Mouse (Mus musculus): Measurements from ENCODE around the gene Hnrnpa3. TPM values are rescaled to one million over a fixed set of nuclear protein-coding genes. Genes with fewer than 3 reads are reported as not detected.
A peak's percentile ranks its signal among the peaks of the same experiment; 100 is the strongest.

Gene Hnrnpa3
- total and polyA plus RNA-seq, 3 experiments = 215 to 576 (median 509) TPM

- no peak for TF ChIP-seq POLR2AphosphoS5 (IDR thresholded peaks at IDR 0.05; ENCODE audit: insufficient replicate concordance, low read depth, low read length)
- TF ChIP-seq TAL1 (conservative IDR thresholded peaks at IDR 0.05; ENCODE audit: low read depth, low read length) = no peak
- TF ChIP-seq GATA1 (IDR thresholded peaks at IDR 0.05; ENCODE audit: borderline replicate concordance, low read length) = no peak
- no peak for TF ChIP-seq GATA2 (IDR thresholded peaks at IDR 0.05; ENCODE audit: borderline replicate concordance, low read depth, low read length)
- TF ChIP-seq CTCF (IDR thresholded peaks at IDR 0.05; ENCODE audit: low read depth, low read length) = no peak
- Histone ChIP-seq H3K36me3 (replicated peaks) (peaks cover 74% of the 10 kb centered on the region), H3K4me3 (ENCODE audit: low read depth, low read length) (no peak overlapping the region), H3K27me3 (ENCODE audit: insufficient read depth, low read length) (no peaks in the 10 kb centered on the region), H3K4me1 (ENCODE audit: insufficient read depth, low read depth, low read length) (peaks cover 41% of the 10 kb centered on the region), H3K9me3 (replicated peaks) (no peaks in the 10 kb centered on the region)
- ATAC-seq (ENCODE audit: extremely low read depth, insufficient number of reproducible peaks, low FRiP score, poor library complexity, severe bottlenecking) (peak; percentile 77), DNase-seq (ENCODE audit: low spot score) (no peak)
These were observed 24.1 kb downstream of the Hnrnpa3 start for GRCm38 (mm10) chr2:75682978-75683709.

- ATAC-seq (ENCODE audit: extremely low read depth, insufficient number of reproducible peaks, low FRiP score, poor library complexity, severe bottlenecking) (no peak), DNase-seq (ENCODE audit: low spot score) (no peak)
- Histone ChIP-seq H3K27me3 (ENCODE audit: insufficient read depth, low read length) (no peaks in the 10 kb centered on the region), H3K4me1 (ENCODE audit: insufficient read depth, low read depth, low read length) (peaks cover 54% of the 10 kb centered on the region), H3K4me3 (ENCODE audit: low read depth, low read length) (no peak overlapping the region), H3K9me3 (replicated peaks) (no peaks in the 10 kb centered on the region), H3K36me3 (replicated peaks) (peaks cover 74% of the 10 kb centered on the region)
- TF ChIP-seq GATA1 (IDR thresholded peaks at IDR 0.05; ENCODE audit: borderline replicate concordance, low read length) = no peak
- TF ChIP-seq CTCF (IDR thresholded peaks at IDR 0.05; ENCODE audit: low read depth, low read length) = no peak
- TF ChIP-seq TAL1 (conservative IDR thresholded peaks at IDR 0.05; ENCODE audit: low read depth, low read length) = no peak
These were observed 25.5 kb downstream of the Hnrnpa3 start for GRCm38 (mm10) chr2:75684526-75684925.

GRCm38 (mm10) chr2:75685458-75685861 is 26.4 kb downstream of the Hnrnpa3 start:
- no peaks in the 10 kb centered on the region for H3K9me3 ChIP-seq (replicated peaks)
- DNase-seq (ENCODE audit: low spot score) (peak; percentile 16), ATAC-seq (ENCODE audit: extremely low read depth, insufficient number of reproducible peaks, low FRiP score, poor library complexity, severe bottlenecking) (peak; percentile 30; the same call in 1 of the 2 replicates)
- H3K36me3 ChIP-seq (replicated peaks) = peaks cover 73% of the 10 kb centered on the region
- H3K4me1 ChIP-seq (ENCODE audit: insufficient read depth, low read depth, low read length) = peaks cover 58% of the 10 kb centered on the region
- no peaks in the 10 kb centered on the region for H3K27me3 ChIP-seq (ENCODE audit: insufficient read depth, low read length)
- no peak overlapping the region for H3K4me3 ChIP-seq (ENCODE audit: low read depth, low read length)
- TF ChIP-seq POLR2AphosphoS5 (IDR thresholded peaks at IDR 0.05; ENCODE audit: insufficient replicate concordance, low read depth, low read length) (no peak), GATA2 (IDR thresholded peaks at IDR 0.05; ENCODE audit: borderline replicate concordance, low read depth, low read length) (no peak), GATA1 (IDR thresholded peaks at IDR 0.05; ENCODE audit: borderline replicate concordance, low read length) (no peak), CTCF (IDR thresholded peaks at IDR 0.05; ENCODE audit: low read depth, low read length) (no peak), TAL1 (conservative IDR thresholded peaks at IDR 0.05; ENCODE audit: low read depth, low read length) (no peak)

- H3K4me1 ChIP-seq (ENCODE audit: insufficient read depth, low read depth, low read length) = peaks cover 57% of the 10 kb centered on the region
- no peak for ATAC-seq (ENCODE audit: extremely low read depth, insufficient number of reproducible peaks, low FRiP score, poor library complexity, severe bottlenecking)
- no peaks in the 10 kb centered on the region for H3K9me3 ChIP-seq (replicated peaks)
- H3K36me3 ChIP-seq (replicated peaks) = peaks cover 78% of the 10 kb centered on the region
- no peak overlapping the region for H3K4me3 ChIP-seq (ENCODE audit: low read depth, low read length)
- no peak for TF ChIP-seq GATA1 (IDR thresholded peaks at IDR 0.05; ENCODE audit: borderline replicate concordance, low read length)
- TF ChIP-seq POLR2AphosphoS5 (IDR thresholded peaks at IDR 0.05; ENCODE audit: insufficient replicate concordance, low read depth, low read length) = no peak
- no peak for TF ChIP-seq CTCF (IDR thresholded peaks at IDR 0.05; ENCODE audit: low read depth, low read length)
- TF ChIP-seq TAL1 (conservative IDR thresholded peaks at IDR 0.05; ENCODE audit: low read depth, low read length) = no peak
- TF ChIP-seq GATA2 (IDR thresholded peaks at IDR 0.05; ENCODE audit: borderline replicate concordance, low read depth, low read length) = no peak
- H3K27me3 ChIP-seq (ENCODE audit: insufficient read depth, low read length) = no peaks in the 10 kb centered on the region
- no peak for DNase-seq (ENCODE audit: low spot score)
These were observed 28.1 kb downstream of the Hnrnpa3 start for GRCm38 (mm10) chr2:75687040-75687749.

- H3K9me3 ChIP-seq (replicated peaks) = no peaks in the 10 kb centered on the region
- no peak for DNase-seq (ENCODE audit: low spot score)
- H3K4me1 ChIP-seq (ENCODE audit: insufficient read depth, low read depth, low read length) = peaks cover 62% of the 10 kb centered on the region
- no peak for ATAC-seq (ENCODE audit: extremely low read depth, insufficient number of reproducible peaks, low FRiP score, poor library complexity, severe bottlenecking)
- no peak overlapping the region for H3K4me3 ChIP-seq (ENCODE audit: low read depth, low read length)
- TF ChIP-seq GATA2 (IDR thresholded peaks at IDR 0.05; ENCODE audit: borderline replicate concordance, low read depth, low read length) (no peak), POLR2AphosphoS5 (IDR thresholded peaks at IDR 0.05; ENCODE audit: insufficient replicate concordance, low read depth, low read length) (no peak), TAL1 (conservative IDR thresholded peaks at IDR 0.05; ENCODE audit: low read depth, low read length) (no peak), CTCF (IDR thresholded peaks at IDR 0.05; ENCODE audit: low read depth, low read length) (no peak), GATA1 (IDR thresholded peaks at IDR 0.05; ENCODE audit: borderline replicate concordance, low read length) (no peak)
- H3K27me3 ChIP-seq (ENCODE audit: insufficient read depth, low read length) = no peaks in the 10 kb centered on the region
- peaks cover 86% of the 10 kb centered on the region for H3K36me3 ChIP-seq (replicated peaks)
These were observed 29.8 kb downstream of the Hnrnpa3 start for GRCm38 (mm10) chr2:75688901-75689300.

- TF ChIP-seq POLR2AphosphoS5 (IDR thresholded peaks at IDR 0.05; ENCODE audit: insufficient replicate concordance, low read depth, low read length) (no peak), CTCF (IDR thresholded peaks at IDR 0.05; ENCODE audit: low read depth, low read length) (no peak), TAL1 (conservative IDR thresholded peaks at IDR 0.05; ENCODE audit: low read depth, low read length) (no peak), GATA2 (IDR thresholded peaks at IDR 0.05; ENCODE audit: borderline replicate concordance, low read depth, low read length) (no peak), GATA1 (IDR thresholded peaks at IDR 0.05; ENCODE audit: borderline replicate concordance, low read length) (no peak)
- ATAC-seq (ENCODE audit: extremely low read depth, insufficient number of reproducible peaks, low FRiP score, poor library complexity, severe bottlenecking) (no peak), DNase-seq (ENCODE audit: low spot score) (no peak)
- Histone ChIP-seq H3K4me3 (ENCODE audit: low read depth, low read length) (no peak overlapping the region), H3K27me3 (ENCODE audit: insufficient read depth, low read length) (no peaks in the 10 kb centered on the region), H3K4me1 (ENCODE audit: insufficient read depth, low read depth, low read length) (peaks cover 58% of the 10 kb centered on the region), H3K9me3 (replicated peaks) (no peaks in the 10 kb centered on the region), H3K36me3 (replicated peaks) (peaks cover 82% of the 10 kb centered on the region)
These were observed 30.6 kb downstream of the Hnrnpa3 start for GRCm38 (mm10) chr2:75689482-75690158.

Data from G1E (cell line).